Mouse (Mus musculus) forebrain, embryonic 10.5 days (tissue): Measurements from ENCODE around the gene Pid1. TPM values are rescaled to one million over a fixed set of nuclear protein-coding genes. Genes with fewer than 3 reads are reported as not detected.

ENCODE experiments used
- DNase-seq: peaks from one replicate; pipeline ENCODE4 v3.0.0-alpha.2; 2017; ENCODE audit warnings: low spot score; ENCODE audit errors: extremely low spot score
- H3K27ac ChIP-seq: fragments of 300-500 bp; sonication (generic); 2 replicates; pipeline ENCODE4 v1.5.1; 2016; ENCODE audit warnings: mild to moderate bottlenecking
- H3K27me3 ChIP-seq: fragments of 300-500 bp; sonication (generic); 2 replicates; pipeline ENCODE4 v1.6.1; 2016; ENCODE audit warnings: mild to moderate bottlenecking; ENCODE audit not compliant: poor library complexity, severe bottlenecking
- H3K36me3 ChIP-seq: fragments of 300-500 bp; sonication (generic); replicated peaks from 2 replicates; pipeline ENCODE4 v1.6.1; 2016; ENCODE audit warnings: mild to moderate bottlenecking, moderate library complexity
- H3K4me1 ChIP-seq: fragments of 300-500 bp; sonication (generic); 2 replicates; pipeline ENCODE4 v1.6.1; 2016
- H3K4me3 ChIP-seq: fragments of 300-500 bp; sonication (generic); 2 replicates; pipeline ENCODE4 v1.5.1; 2016; ENCODE audit warnings: mild to moderate bottlenecking, moderate library complexity
- H3K9me3 ChIP-seq: fragments of 300-500 bp; sonication (generic); 2 replicates; pipeline ENCODE4 v1.6.1; 2016; ENCODE audit warnings: mild to moderate bottlenecking, moderate library complexity
- WGBS: fragments of 180-500 bp; shearing (Covaris S2); methylation state at CpG from one replicate; pipeline ENCODE4 v1.1.7; 2016; 5-methylcytosine and 5-hydroxymethylcytosine counted together
- microRNA-seq: library from miRNA; unstranded; fragments of <30 nt; microRNA quantifications from one replicate; pipeline ENCODE4, GENCODE M21; 2017
- polyA plus RNA-seq: library from polyadenylated mRNA; unstranded; fragments of >200 nt; fragmentation: Nextera tagmentation; extraction: Ambion mirVana; gene quantifications from 2 replicates; pipeline ENCODE4 v1.2.1, GENCODE M21; 2016

Gene Pid1
- polyA plus RNA-seq, 1 experiment from 2014 or later: 16.3 TPM

- 90% methylated on average over 1 of the region's 1 CpGs for WGBS
- no peak for DNase-seq
- no peaks in the 10 kb centered on the region for H3K27me3 ChIP-seq
- H3K4me3 ChIP-seq: no peak overlapping the region
- H3K27ac ChIP-seq: no peak overlapping the region
- no peaks in the 10 kb centered on the region for H3K36me3 ChIP-seq
- no peaks in the 10 kb centered on the region for H3K9me3 ChIP-seq
- H3K4me1 ChIP-seq: no peaks in the 10 kb centered on the region
Observed at GRCm38 (mm10) chr1:84025746-84026145, 338.2 kb downstream of the Pid1 start.

GRCm38 (mm10) chr1:84012871-84013375, 351.1 kb downstream of the Pid1 start:
- H3K27me3 ChIP-seq: no peaks in the 10 kb centered on the region
- H3K9me3 ChIP-seq: no peaks in the 10 kb centered on the region
- no peak overlapping the region for H3K4me3 ChIP-seq
- H3K4me1 ChIP-seq: no peaks in the 10 kb centered on the region
- DNase-seq: no peak
- 77% methylated on average over 4 of the region's 4 CpGs for WGBS
- no peak overlapping the region for H3K27ac ChIP-seq
- H3K36me3 ChIP-seq: no peaks in the 10 kb centered on the region

- 95% methylated on average over 4 of the region's 4 CpGs for WGBS
- no peaks in the 10 kb centered on the region for H3K9me3 ChIP-seq
- no peak overlapping the region for H3K4me3 ChIP-seq
- DNase-seq: no peak
- no peaks in the 10 kb centered on the region for H3K4me1 ChIP-seq
- no peaks in the 10 kb centered on the region for H3K36me3 ChIP-seq
- no peaks in the 10 kb centered on the region for H3K27me3 ChIP-seq
- H3K27ac ChIP-seq: no peak overlapping the region
Observed at GRCm38 (mm10) chr1:84002630-84003029, 361.4 kb downstream of the Pid1 start.

Small RNAs within 50 kb of the gene (microRNA-seq; reads per million reads assigned to microRNA genes)
- not detected for gene Mir6353
